In genomic region chr6:97106777-97107176, GRCm38 (mm10) we compare ENCODE assay signal across 9 mouse cellular contexts. TPM values are rescaled to one million over a fixed set of nuclear protein-coding genes. Genes with fewer than 3 reads are reported as not detected.
A peak's percentile ranks its signal among the peaks of the same experiment; 100 is the strongest.
DNase-seq lines count a peak whose midpoint lies in the region; ATAC-seq and TF ChIP-seq lines count a peak whose summit lies in the region.
"Had no signal": no experiment of that assay in that cellular context is flagged by ENCODE, and none has a peak within 500 bp of the region (broad histone marks: within the 10 kb centered on the region; RNA-seq: fewer than 3 reads in every experiment).

No protein-coding gene starts in this region.

- peak; percentile 52 for ATAC-seq in intestine, embryonic 16.5 days
- peak; percentile 63 for ATAC-seq in neural tube, embryonic 12.5 days (ENCODE audit: low FRiP score, low read depth)

- no peaks in the 10 kb centered on the region for H3K9me3 ChIP-seq in forebrain, embryonic 10.5 days
- no peaks in the 10 kb centered on the region for H3K9me3 ChIP-seq in intestine, embryonic 16.5 days (ENCODE audit: control insufficient read depth, low read length)
- H3K9me3 ChIP-seq in neural tube, embryonic 12.5 days, result no peaks in the 10 kb centered on the region

- no peak overlapping the region for H3K27ac ChIP-seq in forebrain, embryonic 10.5 days
- no peak overlapping the region for H3K27ac ChIP-seq in intestine, embryonic 16.5 days (ENCODE audit: low read length)
- no peak overlapping the region for H3K27ac ChIP-seq in liver, adult 2 months (replicated peaks; ENCODE audit: insufficient read depth, low read depth, low read length)
- H3K27ac ChIP-seq in neural tube, embryonic 12.5 days, result no peak overlapping the region

- peaks cover 26% of the 10 kb centered on the region for H3K27me3 ChIP-seq in forebrain, embryonic 10.5 days (ENCODE audit: poor library complexity, severe bottlenecking)
- H3K27me3 ChIP-seq in intestine, embryonic 16.5 days (replicated peaks; ENCODE audit: control insufficient read depth, insufficient read depth, low read length), result 0 out of 2 replicates have a peak, but pooled peaks cover 3% of the 10 kb centered on the region
- no peaks in the 10 kb centered on the region for H3K27me3 ChIP-seq in liver, adult 2 months (ENCODE audit: control insufficient read depth, insufficient read depth, low read length)
- H3K27me3 ChIP-seq in neural tube, embryonic 12.5 days (replicated peaks), result no peaks in the 10 kb centered on the region

- TF ChIP-seq POLR2A in liver, adult 2 months (IDR thresholded peaks at IDR 0.05; ENCODE audit: extremely low read depth, insufficient read depth, low read length), result no peak

- H3K36me3 ChIP-seq in forebrain, embryonic 10.5 days (replicated peaks), result no peaks in the 10 kb centered on the region
- no peaks in the 10 kb centered on the region for H3K36me3 ChIP-seq in intestine, embryonic 16.5 days (ENCODE audit: control insufficient read depth, insufficient read depth, low read length)
- peaks cover 9% of the 10 kb centered on the region; the same call in 1 of the 2 replicates for H3K36me3 ChIP-seq in liver, adult 2 months (ENCODE audit: control insufficient read depth, insufficient read depth, low read length)
- H3K36me3 ChIP-seq in neural tube, embryonic 12.5 days, result no peaks in the 10 kb centered on the region

- DNase-seq in urinary bladder, postnatal 14 days (ENCODE audit: low spot score), result peak; percentile 34
- DNase-seq in urinary bladder, postnatal 10 days (ENCODE audit: low spot score), result no peak
- DNase-seq in c-Kit-negative CD71-positive TER-119-positive erythroid progenitor cells, embryonic 14.5 days (ENCODE audit: low read depth, low spot score), result peak; percentile 6
- peak; percentile 53 for DNase-seq in forebrain, embryonic 10.5 days (ENCODE audit: extremely low spot score, low spot score)
- peak; percentile 46 for DNase-seq in liver, adult 2 months (ENCODE audit: extremely low read depth, low read depth, low spot score)
- no peak for DNase-seq in spleen, adult 12 weeks (ENCODE audit: low spot score)

- TF ChIP-seq CTCF in liver, adult 2 months (IDR thresholded peaks at IDR 0.05; ENCODE audit: low read depth, low read length), result peak; percentile 39; the same call in 1 of the 2 replicates

- no peak overlapping the region for H3K4me3 ChIP-seq in forebrain, embryonic 10.5 days
- no peak overlapping the region for H3K4me3 ChIP-seq in intestine, embryonic 16.5 days (ENCODE audit: low read length)
- H3K4me3 ChIP-seq in liver, adult 2 months (ENCODE audit: insufficient read depth, low read depth, low read length), result no peak overlapping the region
- no peak overlapping the region for H3K4me3 ChIP-seq in neural tube, embryonic 12.5 days

- WGBS in forebrain, embryonic 10.5 days, result 26% methylated on average over 2 of the region's 2 CpGs
- WGBS in intestine, embryonic 16.5 days, result 22% methylated on average over 2 of the region's 2 CpGs
- 38% methylated on average over 2 of the region's 2 CpGs for WGBS in liver, adult 2 months
- 17% methylated on average over 2 of the region's 2 CpGs for WGBS in neural tube, embryonic 12.5 days

- H3K9ac ChIP-seq in intestine, embryonic 16.5 days (ENCODE audit: low read depth, low read length), result no peak overlapping the region
- no peak overlapping the region for H3K9ac ChIP-seq in liver, adult 2 months (ENCODE audit: low read depth, low read length)
- no peak overlapping the region for H3K9ac ChIP-seq in neural tube, embryonic 12.5 days

- H3K4me2 ChIP-seq in intestine, embryonic 16.5 days (ENCODE audit: low read depth, low read length), result no peak overlapping the region
- no peak overlapping the region for H3K4me2 ChIP-seq in neural tube, embryonic 12.5 days (replicated peaks)

- no peaks in the 10 kb centered on the region for H3K79me2 ChIP-seq in liver, adult 2 months (ENCODE audit: control insufficient read depth, insufficient read depth, low read length)

- H3K4me1 ChIP-seq in forebrain, embryonic 10.5 days, result peaks cover 19% of the 10 kb centered on the region
- H3K4me1 ChIP-seq in intestine, embryonic 16.5 days (ENCODE audit: control insufficient read depth, insufficient read depth, low read length), result no peaks in the 10 kb centered on the region
- H3K4me1 ChIP-seq in liver, adult 2 months (ENCODE audit: control insufficient read depth, insufficient read depth, low read length), result no peaks in the 10 kb centered on the region
- peaks cover 14% of the 10 kb centered on the region for H3K4me1 ChIP-seq in neural tube, embryonic 12.5 days

RNA-seq across cellular contexts. Expression of gene Eogt, which starts 42.2 kb away (rescaled TPM):
- polyA plus RNA-seq in forebrain, embryonic 10.5 days (2016; fragmentation: Nextera tagmentation; extraction: Ambion mirVana), result 9.7 and 9.9 TPM in 2 replicates
- polyA plus RNA-seq in intestine, embryonic 16.5 days (2015; fragmentation: Nextera tagmentation; extraction: Ambion mirVana), result 6.7 and 7.4 TPM in 2 replicates
- 3.3 and 3.9 TPM in 2 replicates for total RNA-seq in liver, adult 2 months (2014; rRNA removed)
- 1.1 and 2.0 TPM in 2 replicates for polyA plus RNA-seq in liver, adult 2 months (2012; rRNA removed)
- polyA plus RNA-seq in neural tube, embryonic 12.5 days (2016; fragmentation: Nextera tagmentation; extraction: Ambion mirVana), result 9.3 and 11.4 TPM in 2 replicates

RNA-seq across cellular contexts. Expression of gene Fam19a4, which starts 46.6 kb away (rescaled TPM):
- 0.36 and 0.40 TPM in 2 replicates for polyA plus RNA-seq in forebrain, embryonic 10.5 days (2016; fragmentation: Nextera tagmentation; extraction: Ambion mirVana)
- polyA plus RNA-seq in intestine, embryonic 16.5 days (2015; fragmentation: Nextera tagmentation; extraction: Ambion mirVana), result 0.10 TPM in 2 replicates
- total RNA-seq in liver, adult 2 months (2014; rRNA removed), result not detected in 2 replicates
- polyA plus RNA-seq in liver, adult 2 months (2012; rRNA removed), result not detected in 2 replicates
- polyA plus RNA-seq in neural tube, embryonic 12.5 days (2016; fragmentation: Nextera tagmentation; extraction: Ambion mirVana), result 7.3 and 8.5 TPM in 2 replicates
- polyA plus RNA-seq: gonadal fat pad, adult 2 months had no signal

Comparison
In these comparisons a context has a peak if more than half of its experiments do, and no peak if none do; other contexts are left out.
1. DNase-seq: peak in urinary bladder, postnatal 14 days (single experiment), c-Kit-negative CD71-positive TER-119-positive erythroid progenitor cells, embryonic 14.5 days (single experiment), forebrain, embryonic 10.5 days (single experiment) and liver, adult 2 months (single experiment); none in urinary bladder, postnatal 10 days (single experiment) and spleen, adult 12 weeks (single experiment).